ENCODE assay signal across 7 mouse cellular contexts in genomic region chr2:158556225-158556624, GRCm38 (mm10). TPM values are rescaled to one million over a fixed set of nuclear protein-coding genes. Genes with fewer than 3 reads are reported as not detected.
A peak's percentile ranks its signal among the peaks of the same experiment; 100 is the strongest.
DNase-seq lines count a peak whose midpoint lies in the region; ATAC-seq and TF ChIP-seq lines count a peak whose summit lies in the region.

No protein-coding gene starts in this region.

- H3K36me3 ChIP-seq in embryonic facial prominence, embryonic 10.5 days (replicated peaks) = no peaks in the 10 kb centered on the region
- H3K36me3 ChIP-seq in heart, adult 2 months (ENCODE audit: control insufficient read depth, insufficient read depth, low read length) = no peaks in the 10 kb centered on the region
- H3K36me3 ChIP-seq in limb, embryonic 13.5 days = no peaks in the 10 kb centered on the region
- no peaks in the 10 kb centered on the region for H3K36me3 ChIP-seq in midbrain, embryonic 15.5 days (replicated peaks)

- TF ChIP-seq EP300 in heart, adult 2 months (IDR thresholded peaks at IDR 0.05; ENCODE audit: insufficient read depth, low read depth, low read length) = no peak

- H3K27me3 ChIP-seq in embryonic facial prominence, embryonic 10.5 days (replicated peaks; ENCODE audit: low read depth, poor library complexity, severe bottlenecking) = peaks cover 67% of the 10 kb centered on the region
- peaks cover 7% of the 10 kb centered on the region for H3K27me3 ChIP-seq in heart, adult 2 months (ENCODE audit: control insufficient read depth, insufficient read depth, low read length)
- H3K27me3 ChIP-seq in limb, embryonic 13.5 days = peaks cover 59% of the 10 kb centered on the region
- peaks cover 18% of the 10 kb centered on the region for H3K27me3 ChIP-seq in midbrain, embryonic 15.5 days (replicated peaks)

- ATAC-seq in limb, embryonic 13.5 days (ENCODE audit: low FRiP score, low read depth) = no peak
- ATAC-seq in midbrain, embryonic 15.5 days (replicated peaks) = peak; percentile 25

- peaks cover 32% of the 10 kb centered on the region for H3K4me1 ChIP-seq in embryonic facial prominence, embryonic 10.5 days
- no peaks in the 10 kb centered on the region for H3K4me1 ChIP-seq in heart, adult 2 months (ENCODE audit: control insufficient read depth, insufficient read depth, low read length)
- H3K4me1 ChIP-seq in limb, embryonic 13.5 days = peaks cover 8% of the 10 kb centered on the region
- H3K4me1 ChIP-seq in midbrain, embryonic 15.5 days = peaks cover 40% of the 10 kb centered on the region

- H3K9me3 ChIP-seq in embryonic facial prominence, embryonic 10.5 days = no peaks in the 10 kb centered on the region
- no peaks in the 10 kb centered on the region for H3K9me3 ChIP-seq in limb, embryonic 13.5 days
- no peaks in the 10 kb centered on the region for H3K9me3 ChIP-seq in midbrain, embryonic 15.5 days

- H3K4me3 ChIP-seq in embryonic facial prominence, embryonic 10.5 days = peak overlapping the region; percentile 43
- H3K4me3 ChIP-seq in heart, adult 2 months = no peak overlapping the region
- H3K4me3 ChIP-seq in limb, embryonic 13.5 days = peak overlapping the region; percentile 24
- peak overlapping the region; percentile 23 for H3K4me3 ChIP-seq in midbrain, embryonic 15.5 days

- no peak overlapping the region; the same call in 1 of the 2 replicates for H3K27ac ChIP-seq in embryonic facial prominence, embryonic 10.5 days (replicated peaks)
- H3K27ac ChIP-seq in heart, adult 2 months = no peak overlapping the region
- H3K27ac ChIP-seq in limb, embryonic 13.5 days = no peak overlapping the region
- peak overlapping the region; percentile 73 for H3K27ac ChIP-seq in midbrain, embryonic 15.5 days

- TF ChIP-seq POLR2A in heart, adult 2 months (IDR thresholded peaks at IDR 0.05; ENCODE audit: insufficient read depth, low read depth, low read length) = no peak

- peak; percentile 71 to 77 for DNase-seq in adrenal gland, postnatal 36 days
- DNase-seq in embryonic facial prominence, embryonic 10.5 days (ENCODE audit: low spot score) = peak; percentile 81
- DNase-seq in heart, adult 2 months = peak; percentile 58 to 81
- peak; percentile 31 to 74 for DNase-seq in kidney, adult 8-10 months
- peak; percentile 26 to 62 for DNase-seq in spleen, postnatal 14 days (ENCODE audit: low spot score in 2 of 2)

- H3K79me2 ChIP-seq in heart, adult 2 months (replicated peaks; ENCODE audit: control insufficient read depth, insufficient read depth, low read length) = no peaks in the 10 kb centered on the region

- TF ChIP-seq CTCF in heart, adult 2 months (IDR thresholded peaks at IDR 0.05) = peak; percentile 93

- intact Hi-C loops in heart, adult 2 months (cut with DNase I) = no loop called here

- 1% methylated on average over 20 of the region's 20 CpGs for WGBS in embryonic facial prominence, embryonic 10.5 days
- WGBS in heart, adult 2 months = 2% methylated on average over 20 of the region's 20 CpGs
- WGBS in limb, embryonic 13.5 days = under 1% methylated on average over 20 of the region's 20 CpGs
- under 1% methylated on average over 20 of the region's 20 CpGs for WGBS in midbrain, embryonic 15.5 days

- H3K4me2 ChIP-seq in limb, embryonic 13.5 days (replicated peaks) = peak overlapping the region; percentile 55
- peak overlapping the region; percentile 54 for H3K4me2 ChIP-seq in midbrain, embryonic 15.5 days

- no peak overlapping the region for H3K9ac ChIP-seq in heart, adult 2 months (ENCODE audit: low read depth, low read length)
- H3K9ac ChIP-seq in limb, embryonic 13.5 days = no peak overlapping the region
- H3K9ac ChIP-seq in midbrain, embryonic 15.5 days = no peak overlapping the region

RNA-seq across cellular contexts. Expression of gene Arhgap40, which starts 43.6 kb away (rescaled TPM):
- total RNA-seq in adrenal gland, postnatal 36 days (2021) = not detected
- polyA plus RNA-seq in embryonic facial prominence, embryonic 10.5 days (2016; fragmentation: Nextera tagmentation; extraction: Ambion mirVana) = 0.21 and 0.25 TPM in 2 replicates
- not detected for total RNA-seq in heart, adult 2 months (2021)
- polyA plus RNA-seq in heart, adult 2 months (2012; rRNA removed) = 0.06 TPM in 1 of 2 replicates, not detected in the other
- polyA plus RNA-seq in limb, embryonic 13.5 days (2015; fragmentation: Nextera tagmentation; extraction: Ambion mirVana) = 0.84 and 1.1 TPM in 2 replicates
- polyA plus RNA-seq in midbrain, embryonic 15.5 days (2015; fragmentation: Nextera tagmentation; extraction: Ambion mirVana) = 0.50 and 0.63 TPM in 2 replicates

RNA-seq across cellular contexts. Expression of gene Adig, which starts 53.8 kb away (rescaled TPM):
- total RNA-seq in adrenal gland, postnatal 36 days (2021) = 10 to 100 TPM; 90.4 to 93.3 TPM
- not detected in 2 replicates for polyA plus RNA-seq in embryonic facial prominence, embryonic 10.5 days (2016; fragmentation: Nextera tagmentation; extraction: Ambion mirVana)
- total RNA-seq in heart, adult 2 months (2021) = 1 to 10 TPM; 4.1 to 4.7 TPM
- 15.0 and 21.4 TPM in 2 replicates for polyA plus RNA-seq in heart, adult 2 months (2012; rRNA removed)
- polyA plus RNA-seq in limb, embryonic 13.5 days (2015; fragmentation: Nextera tagmentation; extraction: Ambion mirVana) = 0.36 and 0.47 TPM in 2 replicates
- polyA plus RNA-seq in midbrain, embryonic 15.5 days (2015; fragmentation: Nextera tagmentation; extraction: Ambion mirVana) = not detected in 2 replicates

RNA-seq across cellular contexts. Expression of gene Slc32a1, which starts 54.3 kb away (rescaled TPM):
- not detected for total RNA-seq in adrenal gland, postnatal 36 days (2021)
- 0.05 and 0.15 TPM in 2 replicates for polyA plus RNA-seq in embryonic facial prominence, embryonic 10.5 days (2016; fragmentation: Nextera tagmentation; extraction: Ambion mirVana)
- total RNA-seq in heart, adult 2 months (2021) = not detected
- not detected in 2 replicates for polyA plus RNA-seq in heart, adult 2 months (2012; rRNA removed)
- polyA plus RNA-seq in limb, embryonic 13.5 days (2015; fragmentation: Nextera tagmentation; extraction: Ambion mirVana) = not detected in 2 replicates
- polyA plus RNA-seq in midbrain, embryonic 15.5 days (2015; fragmentation: Nextera tagmentation; extraction: Ambion mirVana) = 9.8 and 10.5 TPM in 2 replicates

Comparison
In these comparisons a context has a peak if more than half of its experiments do, and no peak if none do; other contexts are left out.
1. RNA of gene Adig, which starts 53.8 kb away (polyA plus RNA-seq): 15.0 to 21.4 TPM in heart, adult 2 months; 0.36 to 0.47 TPM in limb, embryonic 13.5 days, not detected in embryonic facial prominence, embryonic 10.5 days and not detected in midbrain, embryonic 15.5 days; every median in the first group is over 10 times any median in the second.
2. Peak in every context shown above with its lines, with median percentiles within 50 percentile points of each other: DNase-seq.